In genomic region chr9:123448594-123448993, GRCm38 (mm10) we compare ENCODE assay signal across 22 mouse cellular contexts. TPM values are rescaled to one million over a fixed set of nuclear protein-coding genes. Genes with fewer than 3 reads are reported as not detected.
DNase-seq lines count a peak whose midpoint lies in the region; TF ChIP-seq lines count a peak whose summit lies in the region.
"Had no signal": no experiment of that assay in that cellular context is flagged by ENCODE, and none has a peak within 500 bp of the region (broad histone marks: within the 10 kb centered on the region; RNA-seq: fewer than 3 reads in every experiment).

No protein-coding gene starts in this region.

- peak; percentile 52 for DNase-seq in heart, adult 11 months
- DNase-seq in heart, postnatal 36 days = no peak
- DNase-seq in left cerebral cortex, adult 2 months (ENCODE audit: extremely low spot score in 1 of 2, low spot score in 2 of 2) = no peak
- no peak for DNase-seq in left cerebral cortex, postnatal 4 days
- DNase-seq in brain, adult 2 months (ENCODE audit: low read depth, low spot score) = peak; percentile 32
- DNase-seq in lung, postnatal 14 days = no peak
- DNase-seq: adrenal gland, adult 8-10 months; adrenal gland, postnatal 14 days; adrenal gland, postnatal 36 days; B cell, adult 2 months; cerebellum, adult 11 months; cerebellum, adult 18-20 months; cerebellum, adult 8-10 months; cerebellum, adult 9-11 months; cerebellum, postnatal 14 days; cerebellum, postnatal 36 days; embryo, embryonic 11 days had no signal

- H3K27ac ChIP-seq in left cerebral cortex, adult 2 months = peak overlapping the region; percentile 10; the same call in 1 of the 2 replicates
- H3K27ac ChIP-seq: embryonic facial prominence, embryonic 13.5 days; embryonic facial prominence, embryonic 15.5 days; forebrain, embryonic 10.5 days; forebrain, embryonic 12.5 days had no signal

- TF ChIP-seq CTCF in left cerebral cortex, adult 2 months (IDR thresholded peaks at IDR 0.05) = no peak

- H3K4me3 ChIP-seq in left cerebral cortex, adult 2 months = no peak overlapping the region
- H3K4me3 ChIP-seq: embryonic facial prominence, embryonic 13.5 days; embryonic facial prominence, embryonic 15.5 days; erythroblast, embryonic 14.5 days; forebrain, embryonic 10.5 days; forebrain, embryonic 12.5 days had no signal

- intact Hi-C loops in heart, postnatal 36 days (cut with DNase I) = no loop called here
- intact Hi-C loops in left cerebral cortex, adult 2 months (cut with DNase I) = loop anchor here (2.0 kb wide), 1 partner anchor 56 kb away; no protein-coding TSS in a partner anchor
- intact Hi-C loops in left cerebral cortex, postnatal 4 days (cut with DNase I) = loop anchor here (2.0 kb wide), 1 partner anchor 76 kb away; no protein-coding TSS in a partner anchor

RNA-seq across cellular contexts. Expression of gene Limd1, which starts 29.9 kb away (rescaled TPM):
- total RNA-seq in heart, postnatal 36 days (2021) = 10 to 100 TPM; 43.2 to 43.3 TPM
- 1 to 10 TPM; 6.2 to 7.8 TPM for total RNA-seq in left cerebral cortex, adult 2 months (2021)
- total RNA-seq in left cerebral cortex, postnatal 4 days (2021) = 10 to 100 TPM in 1 of 2 experiments, 1 to 10 TPM in 1; 9.5 to 10.2 TPM

Comparison
In these comparisons a context has a peak if more than half of its experiments do, and no peak if none do; other contexts are left out.
1. DNase-seq: peak in heart, adult 11 months (single experiment) and brain, adult 2 months (single experiment); none in heart, postnatal 36 days (0 of 2), left cerebral cortex, adult 2 months (0 of 2), left cerebral cortex, postnatal 4 days (single experiment) and lung, postnatal 14 days (single experiment).